Comparison of ENCODE assay signal across 8 mouse cellular contexts in the genomic region with DNA sequence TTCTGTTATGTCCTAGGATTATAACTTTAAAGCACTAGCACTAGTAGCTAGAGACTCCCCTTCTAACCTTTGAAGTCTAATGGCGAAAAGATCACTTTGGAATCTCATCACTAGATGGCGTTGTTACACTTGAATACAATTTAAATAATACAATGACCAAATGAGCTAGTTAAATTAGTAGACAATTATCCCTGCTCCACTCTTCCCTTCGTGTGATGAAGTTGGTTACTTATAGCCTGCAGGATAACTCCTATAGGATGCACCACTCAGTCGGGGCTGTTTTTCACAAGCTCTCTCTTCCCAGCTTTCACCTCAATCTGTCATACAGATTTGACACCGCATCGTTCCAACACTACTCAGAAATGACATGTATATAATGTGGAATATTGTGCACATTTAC.
DNase-seq lines count a peak whose midpoint lies in the region; ATAC-seq lines count a peak whose summit lies in the region.

No protein-coding gene starts in this region.

- peak; percentile 75 for ATAC-seq in common myeloid progenitor, adult 5-6 weeks (replicated peaks; ENCODE audit: low read depth, poor library complexity, severe bottlenecking)

- peak; percentile 88 for DNase-seq in layer of hippocampus, adult 9-10 months (ENCODE audit: low spot score)
- no peak for DNase-seq in layer of hippocampus, postnatal 36 days
- DNase-seq in Muller cell, postnatal 12 days (ENCODE audit: inconsistent ontology term), result peak; percentile 60
- DNase-seq in induced T-regulatory cell, adult 2 months (ENCODE audit: low read depth), result peak; percentile 19
- peak; percentile 47 for DNase-seq in telencephalon, adult 2 months (ENCODE audit: low read depth, low spot score)
- DNase-seq in thymus, postnatal 36 days, result no peak
- DNase-seq in urinary bladder, adult 2 months (ENCODE audit: low spot score), result no peak

Comparison
In these comparisons a context has a peak if more than half of its experiments do, and no peak if none do; other contexts are left out.
1. DNase-seq: peak in layer of hippocampus, adult 9-10 months (single experiment), Muller cell, postnatal 12 days (single experiment), induced T-regulatory cell, adult 2 months (single experiment) and telencephalon, adult 2 months (single experiment); none in layer of hippocampus, postnatal 36 days (0 of 2), thymus, postnatal 36 days (0 of 2) and urinary bladder, adult 2 months (single experiment).